Mouse (Mus musculus) ovary, postnatal 14 days (tissue): ENCODE data around the gene CT030661.1.
A peak's percentile ranks its signal among the peaks of the same experiment; 100 is the strongest.
"Not testable (repeated sequence)": the region's sequence is repeated elsewhere in the genome, so short reads cannot be mapped to it uniquely, and the experiment has no call there.

ENCODE experiments used
- DNase-seq: peaks from one replicate; pipeline ENCODE4 v3.0.0; 2022; ENCODE audit warnings: low spot score

The CT030661.1 gene

GRCm38 (mm10) chr17:22314730-22315226 lies at the start of gene CT030661.1:
Gene CT030661.1, minus strand, starts transcription at chr17:22314837.
- peak; percentile 79 for DNase-seq

- DNase-seq, result no peak
Measured at GRCm38 (mm10) chr17:22363895-22364294, 49.3 kb upstream of the CT030661.1 start.

- peak; percentile 21 for DNase-seq
Measured at GRCm38 (mm10) chr17:22361101-22361781, 46.6 kb upstream of the CT030661.1 start, which contains the start of the genes Zfp944 and Zfp758. Gene Zfp944, minus strand, starts transcription at chr17:22361400. Gene Zfp758, plus strand, starts transcription at chr17:22361453.

GRCm38 (mm10) chr17:22360572-22360971 lies 45.9 kb upstream of the CT030661.1 start:
- no peak for DNase-seq

- no peak for DNase-seq
Measured at GRCm38 (mm10) chr17:22352794-22353193, 38.2 kb upstream of the CT030661.1 start.

GRCm38 (mm10) chr17:22315247-22315646 lies 610 bp upstream of the CT030661.1 start:
- not testable (repeated sequence) for DNase-seq

- peak; percentile 1 for DNase-seq
Measured at GRCm38 (mm10) chr17:22314219-22314618, 418 bp downstream of the CT030661.1 start.
